Mouse (Mus musculus): ENCODE results near the gene Diaph2. TPM values are rescaled to one million over a fixed set of nuclear protein-coding genes. Genes with fewer than 3 reads are reported as not detected.
"Not testable (repeated sequence)": the region's sequence is repeated elsewhere in the genome, so short reads cannot be mapped to it uniquely, and the experiment has no call there.

The Diaph2 gene
- polyA plus RNA-seq, 1 experiment from 2014 or later: 4.4 TPM

DNA sequence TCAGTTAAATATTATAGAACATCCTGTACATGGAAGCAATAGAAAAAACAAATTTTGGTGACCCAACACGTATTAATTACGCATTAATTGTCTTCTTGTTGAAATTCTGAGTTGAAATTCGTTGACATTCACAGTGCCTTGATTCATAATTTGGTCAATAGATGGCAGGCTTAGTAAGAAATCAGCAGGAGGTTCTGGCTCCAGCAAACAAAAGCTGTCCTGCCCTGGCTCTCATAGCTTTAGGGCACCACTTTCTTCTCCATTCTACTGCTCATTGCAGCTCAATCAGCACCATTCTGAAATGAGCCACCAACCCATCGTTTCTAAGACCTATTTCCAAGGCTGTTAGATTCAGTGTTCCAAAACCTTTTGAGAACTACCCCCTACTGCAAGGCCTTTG is 225.3 kb downstream of the Diaph2 start:
- no peaks in the 10 kb centered on the region for H3K9me3 ChIP-seq
- H3K4me1 ChIP-seq: no peaks in the 10 kb centered on the region
- no peaks in the 10 kb centered on the region for H3K27me3 ChIP-seq (ENCODE audit: insufficient read depth, poor library complexity, severe bottlenecking)
- H3K36me3 ChIP-seq: no peaks in the 10 kb centered on the region
- no peak for DNase-seq (ENCODE audit: low spot score)
- WGBS: 67% methylated on average over 4 of the region's 4 CpGs
- no peak overlapping the region for H3K27ac ChIP-seq
- no peak overlapping the region for H3K4me3 ChIP-seq

DNA sequence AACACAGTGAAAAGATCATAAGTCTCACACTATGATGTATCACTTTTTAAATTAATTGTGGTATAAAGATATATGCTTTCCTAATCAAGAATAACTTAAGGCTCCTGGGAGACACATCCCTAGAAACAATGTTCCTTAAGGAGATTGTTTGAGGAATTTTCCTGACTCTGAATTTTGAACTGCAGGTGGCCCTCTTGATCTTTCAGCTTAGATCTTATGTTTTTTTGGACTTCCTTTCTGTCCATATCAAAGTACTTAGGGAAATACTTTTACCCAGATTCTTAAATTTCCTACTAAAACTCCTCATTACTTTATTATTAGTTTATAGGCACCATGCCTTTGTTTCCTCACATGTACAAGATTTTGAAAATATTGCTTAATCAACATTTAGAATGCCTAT is 258.7 kb downstream of the Diaph2 start:
- H3K4me1 ChIP-seq: no peaks in the 10 kb centered on the region
- no peaks in the 10 kb centered on the region for H3K27me3 ChIP-seq (ENCODE audit: insufficient read depth, poor library complexity, severe bottlenecking)

DNA sequence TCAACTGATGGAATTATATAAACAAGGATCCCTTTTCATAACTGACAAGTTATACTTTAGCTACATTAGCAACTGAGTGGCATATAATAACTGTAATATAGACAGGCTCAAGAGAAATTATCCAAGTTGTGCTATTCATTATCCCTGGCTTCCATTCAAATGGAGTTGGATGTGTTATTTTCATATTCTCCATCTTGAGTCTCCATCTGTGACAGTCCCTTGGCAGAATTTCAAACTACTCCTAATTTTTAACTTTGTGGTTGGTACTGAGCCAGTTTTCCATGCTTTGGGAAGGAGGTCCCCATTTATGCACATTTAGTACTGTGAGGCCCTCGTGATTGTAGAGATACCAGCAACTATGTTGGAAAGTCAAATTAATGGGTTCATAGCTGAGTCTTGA is 270.2 kb downstream of the Diaph2 start:
- H3K27ac ChIP-seq: no peak overlapping the region
- 61% methylated on average over 1 of the region's 1 CpGs for WGBS
- no peaks in the 10 kb centered on the region for H3K36me3 ChIP-seq
- DNase-seq (ENCODE audit: low spot score): no peak
- H3K27me3 ChIP-seq (ENCODE audit: insufficient read depth, poor library complexity, severe bottlenecking): no peaks in the 10 kb centered on the region
- H3K4me3 ChIP-seq: no peak overlapping the region
- no peaks in the 10 kb centered on the region for H3K9me3 ChIP-seq
- H3K4me1 ChIP-seq: no peaks in the 10 kb centered on the region

More for the DNA sequence above, 258.7 kb downstream of the Diaph2 start:
- Histone ChIP-seq H3K36me3 (no peaks in the 10 kb centered on the region), H3K9me3 (no peaks in the 10 kb centered on the region), H3K4me3 (no peak overlapping the region), H3K27ac (no peak overlapping the region)
- no peak for DNase-seq (ENCODE audit: low spot score)

DNA sequence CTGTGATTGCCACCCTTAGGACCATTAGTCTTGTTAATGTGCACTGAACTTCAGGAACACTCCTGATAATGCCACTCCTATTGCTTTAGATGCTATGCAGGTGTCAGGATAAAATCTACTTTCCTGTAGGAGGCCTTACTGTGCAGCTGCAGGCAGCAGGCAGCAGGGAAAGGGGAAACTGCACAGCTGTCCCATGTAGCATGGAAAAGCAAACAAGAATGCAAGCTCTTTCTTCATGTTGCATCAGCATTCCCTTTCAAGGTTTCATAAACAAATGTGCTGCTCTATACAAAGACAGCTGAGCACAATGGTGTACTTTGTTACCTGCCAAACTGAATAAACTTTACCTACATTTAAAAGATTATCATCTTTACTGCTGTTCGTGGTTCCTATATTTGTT is 295.0 kb downstream of the Diaph2 start:
- Histone ChIP-seq H3K4me1 (no peaks in the 10 kb centered on the region), H3K27ac (no peak overlapping the region), H3K4me3 (no peak overlapping the region), H3K36me3 (no peaks in the 10 kb centered on the region), H3K27me3 (ENCODE audit: insufficient read depth, poor library complexity, severe bottlenecking) (no peaks in the 10 kb centered on the region), H3K9me3 (no peaks in the 10 kb centered on the region)
- DNase-seq (ENCODE audit: low spot score): no peak
- 76% methylated on average over 1 of the region's 1 CpGs for WGBS

DNA sequence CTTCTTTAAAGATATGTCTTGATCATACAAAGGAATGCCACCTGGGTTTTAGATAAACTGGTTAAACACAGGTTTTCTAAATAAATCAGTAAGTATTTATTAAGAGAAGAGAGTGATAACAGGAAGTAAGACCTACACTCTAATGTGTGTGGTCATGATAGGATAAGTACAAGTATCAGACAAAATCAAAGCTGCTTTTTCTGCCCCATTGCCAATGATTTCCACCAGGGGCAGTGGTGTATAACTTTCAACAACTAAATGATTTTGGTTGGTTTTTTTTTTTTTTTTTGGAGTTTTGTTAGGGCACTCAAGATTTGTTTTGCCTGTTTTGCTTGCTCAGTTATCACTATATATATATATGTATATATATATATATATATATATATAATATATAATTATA is 399.7 kb downstream of the Diaph2 start:
- Histone ChIP-seq H3K27ac (no peak overlapping the region), H3K27me3 (ENCODE audit: insufficient read depth, poor library complexity, severe bottlenecking) (no peaks in the 10 kb centered on the region), H3K4me3 (no peak overlapping the region), H3K36me3 (no peaks in the 10 kb centered on the region), H3K9me3 (no peaks in the 10 kb centered on the region), H3K4me1 (no peaks in the 10 kb centered on the region)
- DNase-seq (ENCODE audit: low spot score): no peak

DNA sequence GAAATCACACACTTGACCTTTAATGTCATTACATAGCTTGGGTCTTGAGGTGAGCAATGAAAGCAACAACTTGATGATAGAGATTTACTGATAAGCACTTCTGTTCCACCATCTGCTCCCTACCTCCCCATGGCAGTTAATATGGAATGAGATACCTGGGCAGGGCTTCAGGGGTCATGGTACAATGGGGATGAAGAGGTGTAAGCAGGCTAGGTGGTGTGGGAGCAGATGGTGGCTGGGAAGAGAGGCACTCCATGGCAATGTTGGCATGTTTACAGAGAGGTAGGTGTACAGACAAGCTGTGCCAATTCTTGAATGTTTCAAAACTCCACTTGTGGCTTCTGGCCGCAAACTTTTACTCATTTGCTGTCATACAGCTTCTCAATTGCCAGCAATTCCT is 402.6 kb downstream of the Diaph2 start:
- Histone ChIP-seq H3K27me3 (ENCODE audit: insufficient read depth, poor library complexity, severe bottlenecking) (no peaks in the 10 kb centered on the region), H3K27ac (no peak overlapping the region), H3K4me3 (no peak overlapping the region), H3K36me3 (no peaks in the 10 kb centered on the region), H3K9me3 (no peaks in the 10 kb centered on the region), H3K4me1 (no peaks in the 10 kb centered on the region)
- WGBS: 100% methylated on average over 1 of the region's 1 CpGs
- no peak for DNase-seq (ENCODE audit: low spot score)

DNA sequence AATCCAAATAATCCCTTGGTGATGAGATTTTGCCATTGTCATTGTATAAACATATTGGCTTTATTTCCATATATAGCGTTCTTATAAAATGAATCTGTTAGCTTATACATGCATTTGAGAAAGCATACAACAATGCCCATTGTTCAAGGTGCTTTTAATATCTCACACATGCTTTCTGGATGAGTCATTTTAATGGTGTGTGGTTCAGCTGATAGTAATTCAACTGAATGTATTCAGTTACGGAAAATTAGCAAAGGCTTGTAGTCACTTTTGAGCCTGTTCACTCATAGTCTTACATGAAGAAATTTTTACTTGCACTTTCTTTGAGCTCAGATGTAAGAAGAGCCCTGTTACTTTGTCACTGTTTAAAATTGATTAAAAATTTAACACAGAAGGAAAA is 423.6 kb downstream of the Diaph2 start:
- no peaks in the 10 kb centered on the region for H3K36me3 ChIP-seq
- no peak overlapping the region for H3K27ac ChIP-seq
- no peaks in the 10 kb centered on the region for H3K4me1 ChIP-seq
- H3K9me3 ChIP-seq: no peaks in the 10 kb centered on the region
- DNase-seq (ENCODE audit: low spot score): no peak
- H3K27me3 ChIP-seq (ENCODE audit: insufficient read depth, poor library complexity, severe bottlenecking): no peaks in the 10 kb centered on the region
- no peak overlapping the region for H3K4me3 ChIP-seq
- WGBS: 73% methylated on average over 2 of the region's 2 CpGs

DNA sequence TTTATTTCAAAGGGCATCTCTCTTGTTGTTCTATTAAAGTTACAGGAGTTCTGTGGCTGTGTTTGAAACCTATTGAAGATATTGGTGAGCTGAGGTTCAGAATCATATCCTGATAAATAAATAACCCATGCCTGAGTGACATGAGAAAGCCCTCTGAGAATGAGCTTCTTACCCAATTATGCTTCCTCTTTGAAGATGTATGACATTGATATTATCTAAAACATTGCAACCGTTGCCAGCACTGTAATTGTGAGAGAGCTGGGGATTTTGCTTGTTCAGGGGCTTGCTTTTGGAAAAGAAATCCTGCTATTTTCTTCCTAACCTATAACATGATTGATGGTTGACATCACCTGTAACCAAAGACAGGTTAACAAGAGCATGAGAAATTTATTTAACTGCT is 438.3 kb downstream of the Diaph2 start:
- Histone ChIP-seq H3K4me3 (no peak overlapping the region), H3K9me3 (no peaks in the 10 kb centered on the region), H3K27me3 (ENCODE audit: insufficient read depth, poor library complexity, severe bottlenecking) (no peaks in the 10 kb centered on the region), H3K27ac (no peak overlapping the region), H3K36me3 (no peaks in the 10 kb centered on the region), H3K4me1 (no peaks in the 10 kb centered on the region)
- WGBS: 75% methylated on average over 1 of the region's 1 CpGs
- DNase-seq (ENCODE audit: low spot score): no peak

DNA sequence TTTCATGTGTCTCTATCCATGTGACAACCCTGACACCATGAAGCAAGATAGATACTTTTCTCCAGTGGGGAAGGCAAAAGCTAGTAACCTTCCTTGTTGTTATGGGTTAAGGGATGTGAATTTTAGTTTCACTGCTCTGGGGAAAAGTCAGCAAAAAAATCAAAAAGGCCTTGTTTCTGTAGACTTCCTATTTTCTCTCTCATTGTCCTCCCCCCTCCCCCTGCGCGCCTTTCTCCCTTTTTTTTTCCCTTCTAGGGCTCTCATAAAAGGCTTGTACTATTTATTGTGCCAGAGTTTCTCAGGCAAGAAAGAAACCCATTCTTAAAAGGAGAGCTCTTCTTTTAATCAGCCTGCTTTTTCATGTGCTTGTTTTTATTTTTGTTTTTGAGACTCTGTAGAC is 438.9 kb downstream of the Diaph2 start:
- 89% methylated on average over 2 of the region's 2 CpGs for WGBS
- no peak for DNase-seq (ENCODE audit: low spot score)

DNA sequence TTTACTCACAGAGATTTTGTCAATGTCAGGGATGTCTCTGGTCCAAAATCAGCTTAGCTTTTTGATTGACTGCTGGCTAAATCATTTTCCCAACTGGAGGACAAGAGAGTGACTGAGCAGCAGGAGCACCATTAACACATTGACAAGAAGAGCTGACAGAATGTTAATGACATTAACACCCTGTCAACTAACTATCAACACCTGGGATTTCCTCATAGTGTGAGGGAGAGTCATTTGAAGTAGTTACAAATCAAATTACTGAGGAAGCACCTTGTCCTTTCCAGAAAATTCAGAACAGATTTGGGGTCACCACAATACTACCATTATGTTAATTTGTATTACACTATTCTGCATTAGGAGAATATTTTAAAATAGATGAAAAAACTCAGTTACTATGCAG is 439.7 kb downstream of the Diaph2 start:
- no peak for DNase-seq (ENCODE audit: low spot score)
- Histone ChIP-seq H3K27me3 (ENCODE audit: insufficient read depth, poor library complexity, severe bottlenecking) (no peaks in the 10 kb centered on the region), H3K4me1 (no peaks in the 10 kb centered on the region), H3K27ac (no peak overlapping the region), H3K9me3 (no peaks in the 10 kb centered on the region), H3K36me3 (no peaks in the 10 kb centered on the region), H3K4me3 (no peak overlapping the region)

More for the DNA sequence above, 438.9 kb downstream of the Diaph2 start:
- Histone ChIP-seq H3K36me3 (no peaks in the 10 kb centered on the region), H3K4me1 (no peaks in the 10 kb centered on the region), H3K27ac (no peak overlapping the region), H3K9me3 (no peaks in the 10 kb centered on the region), H3K27me3 (ENCODE audit: insufficient read depth, poor library complexity, severe bottlenecking) (no peaks in the 10 kb centered on the region), H3K4me3 (no peak overlapping the region)

DNA sequence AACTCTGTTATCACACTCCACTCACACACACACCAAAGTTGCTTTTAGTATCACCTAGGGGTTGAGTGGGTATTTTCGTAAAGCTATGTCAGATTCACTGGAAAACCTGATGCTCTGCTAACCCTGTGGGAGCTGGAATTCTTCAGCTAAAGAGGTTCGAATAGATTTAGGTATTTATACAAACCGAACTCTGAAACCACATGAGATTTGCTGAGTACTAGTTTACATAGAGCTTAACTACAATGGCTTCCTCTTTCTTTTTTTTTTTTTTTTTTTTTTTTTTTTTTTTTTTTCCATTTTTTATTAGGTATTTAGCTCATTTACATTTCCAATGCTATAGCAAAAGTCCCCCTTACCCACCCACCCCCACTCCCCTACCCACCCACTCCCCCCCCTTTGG is 447.9 kb downstream of the Diaph2 start:
- not testable (repeated sequence) for H3K36me3 ChIP-seq; H3K27me3 ChIP-seq (ENCODE audit: insufficient read depth, poor library complexity, severe bottlenecking)
- 86% methylated on average over 3 of the region's 3 CpGs for WGBS

DNA sequence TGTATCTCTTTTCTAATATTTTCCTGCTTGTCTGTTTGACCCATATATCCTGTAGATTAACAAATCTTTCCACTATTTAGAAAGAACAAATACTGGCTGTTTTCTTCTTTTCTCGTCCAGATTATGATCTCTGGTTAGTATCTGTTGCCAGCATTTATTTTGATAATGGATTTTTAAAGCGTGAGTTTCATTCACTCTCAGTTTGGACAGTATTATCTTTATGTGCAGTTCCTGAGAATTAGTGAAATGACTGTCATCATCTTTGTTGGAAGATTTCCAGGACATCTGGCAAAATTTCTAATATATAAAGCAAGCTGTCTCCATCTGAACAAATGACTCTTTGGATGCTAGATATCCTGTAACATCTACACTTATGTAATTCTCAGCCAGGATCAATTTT is 455.7 kb downstream of the Diaph2 start:
- Histone ChIP-seq H3K9me3 (no peaks in the 10 kb centered on the region), H3K27me3 (ENCODE audit: insufficient read depth, poor library complexity, severe bottlenecking) (no peaks in the 10 kb centered on the region), H3K4me1 (no peaks in the 10 kb centered on the region), H3K4me3 (no peak overlapping the region), H3K27ac (no peak overlapping the region), H3K36me3 (no peaks in the 10 kb centered on the region)
- 69% methylated on average over 2 of the region's 2 CpGs for whole genome bisulfite sequencing
- DNase-seq (ENCODE audit: low spot score): no peak

More for the DNA sequence above, 447.9 kb downstream of the Diaph2 start:
- H3K9me3 ChIP-seq; DNase-seq (ENCODE audit: low spot score); H3K4me3 ChIP-seq; H3K27ac ChIP-seq; H3K4me1 ChIP-seq: not testable (repeated sequence)

DNA sequence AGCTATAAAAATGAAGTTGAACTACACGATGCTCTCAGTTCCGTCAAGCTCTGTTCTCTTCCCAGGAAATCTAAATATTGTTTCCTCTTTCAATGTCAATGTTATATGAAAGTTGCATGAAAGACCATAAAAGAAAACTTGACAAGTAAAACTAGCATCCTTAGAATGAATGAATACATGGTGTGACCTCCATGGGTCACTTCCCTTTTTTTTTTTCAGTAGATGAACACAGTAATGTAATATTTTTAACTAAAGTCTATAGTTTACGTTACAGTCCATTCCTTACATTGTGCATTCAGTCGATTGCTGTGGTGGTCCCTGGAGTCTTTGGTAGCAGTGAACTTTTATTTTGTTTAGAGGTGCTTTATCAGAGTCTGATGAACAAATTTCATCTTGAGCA is 462.7 kb downstream of the Diaph2 start:
- H3K27ac ChIP-seq: no peak overlapping the region
- H3K4me3 ChIP-seq: no peak overlapping the region
- H3K9me3 ChIP-seq: no peaks in the 10 kb centered on the region
- no peak for DNase-seq (ENCODE audit: low spot score)
- no peaks in the 10 kb centered on the region for H3K36me3 ChIP-seq
- no peaks in the 10 kb centered on the region for H3K27me3 ChIP-seq (ENCODE audit: insufficient read depth, poor library complexity, severe bottlenecking)
- 87% methylated on average over 4 of the region's 4 CpGs for WGBS
- no peaks in the 10 kb centered on the region for H3K4me1 ChIP-seq

DNA sequence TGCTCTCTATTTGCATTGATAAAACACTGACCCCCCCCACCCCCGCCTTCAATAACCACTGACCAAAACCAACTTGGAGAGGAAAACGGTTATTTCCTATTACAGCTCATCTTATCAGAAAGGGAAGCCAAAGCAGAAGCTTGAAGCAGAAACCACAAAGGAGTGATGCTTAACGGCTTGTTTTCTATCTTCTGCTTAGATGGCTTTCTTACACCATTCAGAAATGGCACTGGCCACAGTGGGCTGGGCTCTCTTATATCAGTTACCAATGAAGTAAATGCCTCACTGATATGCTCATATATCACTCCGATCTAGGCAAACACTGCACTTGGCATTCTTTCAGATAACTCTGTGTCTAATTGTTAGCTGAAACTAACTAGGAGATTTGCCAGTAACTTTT is 463.2 kb downstream of the Diaph2 start:
- H3K4me1 ChIP-seq: no peaks in the 10 kb centered on the region
- H3K36me3 ChIP-seq: no peaks in the 10 kb centered on the region
- H3K9me3 ChIP-seq: no peaks in the 10 kb centered on the region
- no peak for DNase-seq (ENCODE audit: low spot score)
- WGBS: 62% methylated on average over 4 of the region's 4 CpGs
- H3K27me3 ChIP-seq (ENCODE audit: insufficient read depth, poor library complexity, severe bottlenecking): no peaks in the 10 kb centered on the region
- no peak overlapping the region for H3K27ac ChIP-seq
- H3K4me3 ChIP-seq: no peak overlapping the region

All from heart, embryonic 10.5 days (tissue).